Mouse (Mus musculus): ENCODE measurements around the gene Slc4a4. TPM values are rescaled to one million over a fixed set of nuclear protein-coding genes. Genes with fewer than 3 reads are reported as not detected.
A peak's percentile ranks its signal among the peaks of the same experiment; 100 is the strongest.

The Slc4a4 gene
- total and polyA plus RNA-seq, 2 experiments from 2014 or later = 4.4 to 10.6 TPM

- Histone ChIP-seq H3K4me2 (ENCODE audit: low read depth, low read length) (peak overlapping the region; percentile 19; the same call in 1 of the 2 replicates), H3K36me3 (replicated peaks; ENCODE audit: control insufficient read depth, insufficient read depth, low read length) (no peaks in the 10 kb centered on the region), H3K27me3 (ENCODE audit: control insufficient read depth, insufficient read depth, low read length) (no peaks in the 10 kb centered on the region), H3K9ac (replicated peaks; ENCODE audit: low read depth, low read length) (no peak overlapping the region; the same call in 1 of the 2 replicates), H3K27ac (ENCODE audit: low read depth) (peak overlapping the region; percentile 70), H3K9me3 (replicated peaks; ENCODE audit: control insufficient read depth, low read length) (no peaks in the 10 kb centered on the region), H3K4me3 (ENCODE audit: low read depth, low read length) (no peak overlapping the region), H3K4me1 (ENCODE audit: control insufficient read depth, insufficient read depth) (peaks cover 44% of the 10 kb centered on the region)
- peak; percentile 43 for DNase-seq (ENCODE audit: low spot score)
- TF ChIP-seq EP300 (IDR thresholded peaks at IDR 0.05; ENCODE audit: low read depth) (no peak), CTCF (IDR thresholded peaks at IDR 0.05; ENCODE audit: low read depth) (no peak)
- ATAC-seq (ENCODE audit: insufficient read depth, low read depth) = 0 out of 2 replicates have a peak, but pooled peaks have one; percentile 51
- 14% methylated on average over 3 of the region's 3 CpGs for WGBS
Observed at GRCm38 (mm10) chr5:89040814-89041213, 154.2 kb downstream of the Slc4a4 start.

- Histone ChIP-seq H3K27me3 (ENCODE audit: control insufficient read depth, insufficient read depth, low read length) (no peaks in the 10 kb centered on the region), H3K9me3 (replicated peaks; ENCODE audit: control insufficient read depth, low read length) (no peaks in the 10 kb centered on the region), H3K27ac (ENCODE audit: low read depth) (peak overlapping the region; percentile 65; the same call in 1 of the 2 replicates), H3K4me2 (ENCODE audit: low read depth, low read length) (no peak overlapping the region), H3K4me3 (ENCODE audit: low read depth, low read length) (no peak overlapping the region), H3K9ac (replicated peaks; ENCODE audit: low read depth, low read length) (no peak overlapping the region), H3K36me3 (replicated peaks; ENCODE audit: control insufficient read depth, insufficient read depth, low read length) (peaks cover 5% of the 10 kb centered on the region; the same call in 1 of the 2 replicates), H3K4me1 (ENCODE audit: control insufficient read depth, insufficient read depth) (peaks cover 27% of the 10 kb centered on the region)
- ATAC-seq (ENCODE audit: insufficient read depth, low read depth) = no peak
- TF ChIP-seq CTCF (IDR thresholded peaks at IDR 0.05; ENCODE audit: low read depth) (no peak), EP300 (IDR thresholded peaks at IDR 0.05; ENCODE audit: low read depth) (no peak)
- WGBS = 7% methylated on average over 5 of the region's 5 CpGs
- no peak for DNase-seq (ENCODE audit: low spot score)
Observed at GRCm38 (mm10) chr5:89043846-89044245, 157.2 kb downstream of the Slc4a4 start.

- no peak for TF ChIP-seq EP300 (IDR thresholded peaks at IDR 0.05; ENCODE audit: low read depth)
- TF ChIP-seq CTCF (IDR thresholded peaks at IDR 0.05; ENCODE audit: low read depth) = no peak
- 90% methylated on average over 5 of the region's 5 CpGs for WGBS
- no peak overlapping the region for H3K27ac ChIP-seq (ENCODE audit: low read depth)
Observed at GRCm38 (mm10) chr5:89044801-89045200, 158.2 kb downstream of the Slc4a4 start.

GRCm38 (mm10) chr5:89051577-89051976, 165.0 kb downstream of the Slc4a4 start:
- TF ChIP-seq CTCF (IDR thresholded peaks at IDR 0.05; ENCODE audit: low read depth) (no peak), EP300 (IDR thresholded peaks at IDR 0.05; ENCODE audit: low read depth) (no peak)
- no peaks in the 10 kb centered on the region for H3K9me3 ChIP-seq (replicated peaks; ENCODE audit: control insufficient read depth, low read length)
- no peaks in the 10 kb centered on the region for H3K27me3 ChIP-seq (ENCODE audit: control insufficient read depth, insufficient read depth, low read length)
- H3K9ac ChIP-seq (replicated peaks; ENCODE audit: low read depth, low read length) = no peak overlapping the region
- DNase-seq (ENCODE audit: low spot score) (no peak), ATAC-seq (ENCODE audit: insufficient read depth, low read depth) (no peak)
- H3K4me1 ChIP-seq (ENCODE audit: control insufficient read depth, insufficient read depth) = no peaks in the 10 kb centered on the region; the same call in 1 of the 2 replicates
- H3K36me3 ChIP-seq (replicated peaks; ENCODE audit: control insufficient read depth, insufficient read depth, low read length) = no peaks in the 10 kb centered on the region
- no peak overlapping the region for H3K27ac ChIP-seq (ENCODE audit: low read depth)
- H3K4me3 ChIP-seq (ENCODE audit: low read depth, low read length) = no peak overlapping the region
- 66% methylated on average over 5 of the region's 5 CpGs for WGBS
- no peak overlapping the region for H3K4me2 ChIP-seq (ENCODE audit: low read depth, low read length)

More at GRCm38 (mm10) chr5:89044801-89045200, 158.2 kb downstream of the Slc4a4 start:
- ATAC-seq (ENCODE audit: insufficient read depth, low read depth) (no peak), DNase-seq (ENCODE audit: low spot score) (no peak)
- Histone ChIP-seq H3K4me3 (ENCODE audit: low read depth, low read length) (no peak overlapping the region), H3K4me1 (ENCODE audit: control insufficient read depth, insufficient read depth) (peaks cover 27% of the 10 kb centered on the region), H3K36me3 (replicated peaks; ENCODE audit: control insufficient read depth, insufficient read depth, low read length) (peaks cover 5% of the 10 kb centered on the region; the same call in 1 of the 2 replicates), H3K27me3 (ENCODE audit: control insufficient read depth, insufficient read depth, low read length) (no peaks in the 10 kb centered on the region), H3K9ac (replicated peaks; ENCODE audit: low read depth, low read length) (no peak overlapping the region), H3K9me3 (replicated peaks; ENCODE audit: control insufficient read depth, low read length) (no peaks in the 10 kb centered on the region), H3K4me2 (ENCODE audit: low read depth, low read length) (no peak overlapping the region)

GRCm38 (mm10) chr5:89052230-89052629, 165.6 kb downstream of the Slc4a4 start:
- no peak for DNase-seq (ENCODE audit: low spot score)
- Histone ChIP-seq H3K27me3 (ENCODE audit: control insufficient read depth, insufficient read depth, low read length) (no peaks in the 10 kb centered on the region), H3K27ac (ENCODE audit: low read depth) (no peak overlapping the region), H3K4me1 (ENCODE audit: control insufficient read depth, insufficient read depth) (no peaks in the 10 kb centered on the region; the same call in 1 of the 2 replicates), H3K4me2 (ENCODE audit: low read depth, low read length) (no peak overlapping the region), H3K9ac (replicated peaks; ENCODE audit: low read depth, low read length) (no peak overlapping the region), H3K36me3 (replicated peaks; ENCODE audit: control insufficient read depth, insufficient read depth, low read length) (no peaks in the 10 kb centered on the region), H3K9me3 (replicated peaks; ENCODE audit: control insufficient read depth, low read length) (no peaks in the 10 kb centered on the region), H3K4me3 (ENCODE audit: low read depth, low read length) (no peak overlapping the region)
- ATAC-seq (ENCODE audit: insufficient read depth, low read depth) = no peak
- TF ChIP-seq EP300 (IDR thresholded peaks at IDR 0.05; ENCODE audit: low read depth) (no peak), CTCF (IDR thresholded peaks at IDR 0.05; ENCODE audit: low read depth) (no peak)
- WGBS = 97% methylated on average over 5 of the region's 5 CpGs

- H3K4me3 ChIP-seq (ENCODE audit: low read depth, low read length) = no peak overlapping the region
- H3K9ac ChIP-seq (replicated peaks; ENCODE audit: low read depth, low read length) = no peak overlapping the region
- ATAC-seq (ENCODE audit: insufficient read depth, low read depth) (no peak), DNase-seq (ENCODE audit: low spot score) (no peak)
- TF ChIP-seq EP300 (IDR thresholded peaks at IDR 0.05; ENCODE audit: low read depth) = no peak
- TF ChIP-seq CTCF (IDR thresholded peaks at IDR 0.05; ENCODE audit: low read depth) = no peak
- H3K4me2 ChIP-seq (ENCODE audit: low read depth, low read length) = no peak overlapping the region
- no peaks in the 10 kb centered on the region for H3K9me3 ChIP-seq (replicated peaks; ENCODE audit: control insufficient read depth, low read length)
- H3K27ac ChIP-seq (ENCODE audit: low read depth) = no peak overlapping the region
- no peaks in the 10 kb centered on the region for H3K36me3 ChIP-seq (replicated peaks; ENCODE audit: control insufficient read depth, insufficient read depth, low read length)
- no peaks in the 10 kb centered on the region for H3K4me1 ChIP-seq (ENCODE audit: control insufficient read depth, insufficient read depth)
- 76% methylated on average over 3 of the region's 3 CpGs for WGBS
- H3K27me3 ChIP-seq (ENCODE audit: control insufficient read depth, insufficient read depth, low read length) = no peaks in the 10 kb centered on the region
Observed at GRCm38 (mm10) chr5:89055656-89056055, 169.0 kb downstream of the Slc4a4 start.
